Mouse (Mus musculus) adrenal gland, postnatal 36 days (tissue): ENCODE results near the gene Pacsin2. TPM values are rescaled to one million over a fixed set of nuclear protein-coding genes. Genes with fewer than 3 reads are reported as not detected.
"Not testable (repeated sequence)": the region's sequence is repeated elsewhere in the genome, so short reads cannot be mapped to it uniquely, and the experiment has no call there.

Source experiments
- DNase-seq, 2 experiments: peaks; one replicate each; pipeline ENCODE4 v3.0.0; 2021; ENCODE audit warnings: mixed read lengths in 1 of 2
- total RNA-seq, 2 experiments: library from RNA; stranded (reverse); gene quantifications; 2 replicates each; pipeline ENCODE4 v1.2.3; 2021

Gene Pacsin2
- total RNA-seq, 2 experiments from 2014 or later: 85.6 to 94.3 TPM

GRCm38 (mm10) chr15:83481236-83481780, 16.9 kb upstream of the Pacsin2 start:
- no peak for DNase-seq

GRCm38 (mm10) chr15:83479818-83480217, 15.4 kb upstream of the Pacsin2 start:
- no peak for DNase-seq

- DNase-seq: no peak
These were observed 13.7 kb upstream of the Pacsin2 start for GRCm38 (mm10) chr15:83478096-83478495.

GRCm38 (mm10) chr15:83476593-83477273, 12.3 kb upstream of the Pacsin2 start:
- DNase-seq: no peak

GRCm38 (mm10) chr15:83474466-83474836, 10.0 kb upstream of the Pacsin2 start:
- peak; percentile 59 to 67 for DNase-seq

GRCm38 (mm10) chr15:83473832-83474465, 9.5 kb upstream of the Pacsin2 start:
- DNase-seq: peak; percentile 81 to 84

- DNase-seq: no peak
These were observed 8.8 kb upstream of the Pacsin2 start for GRCm38 (mm10) chr15:83473251-83473650.

- DNase-seq: peak; percentile 23 to 24
These were observed 7.1 kb upstream of the Pacsin2 start for GRCm38 (mm10) chr15:83471476-83471875.

- no peak for DNase-seq
These were observed 6.0 kb upstream of the Pacsin2 start for GRCm38 (mm10) chr15:83470443-83470842.

GRCm38 (mm10) chr15:83469279-83469821, 4.9 kb upstream of the Pacsin2 start:
- DNase-seq: no peak

- DNase-seq: no peak
These were observed 3.0 kb upstream of the Pacsin2 start for GRCm38 (mm10) chr15:83467232-83467966.

- no peak for DNase-seq
These were observed 1.9 kb upstream of the Pacsin2 start for GRCm38 (mm10) chr15:83466331-83466730.

- DNase-seq: no peak
These were observed 672 bp upstream of the Pacsin2 start for GRCm38 (mm10) chr15:83464905-83465650.

- DNase-seq: peak in 1 of 2 experiments; percentile 31
These were observed 880 bp downstream of the Pacsin2 start for GRCm38 (mm10) chr15:83463369-83464082.

- DNase-seq: not testable (repeated sequence)
These were observed 2.1 kb downstream of the Pacsin2 start for GRCm38 (mm10) chr15:83462349-83462748.

- no peak for DNase-seq
These were observed 3.5 kb downstream of the Pacsin2 start for GRCm38 (mm10) chr15:83460891-83461290.

GRCm38 (mm10) chr15:83457541-83457940, 6.9 kb downstream of the Pacsin2 start:
- DNase-seq: no peak

GRCm38 (mm10) chr15:83455637-83456036, 8.8 kb downstream of the Pacsin2 start:
- DNase-seq: no peak

GRCm38 (mm10) chr15:83455034-83455433, 9.4 kb downstream of the Pacsin2 start:
- no peak for DNase-seq

- DNase-seq: no peak
These were observed 10.0 kb downstream of the Pacsin2 start for GRCm38 (mm10) chr15:83454419-83454818.

GRCm38 (mm10) chr15:83453879-83454278, 10.5 kb downstream of the Pacsin2 start:
- peak; percentile 46 to 58 for DNase-seq
